Mouse (Mus musculus): ENCODE data around the gene Dnm3.

DNA sequence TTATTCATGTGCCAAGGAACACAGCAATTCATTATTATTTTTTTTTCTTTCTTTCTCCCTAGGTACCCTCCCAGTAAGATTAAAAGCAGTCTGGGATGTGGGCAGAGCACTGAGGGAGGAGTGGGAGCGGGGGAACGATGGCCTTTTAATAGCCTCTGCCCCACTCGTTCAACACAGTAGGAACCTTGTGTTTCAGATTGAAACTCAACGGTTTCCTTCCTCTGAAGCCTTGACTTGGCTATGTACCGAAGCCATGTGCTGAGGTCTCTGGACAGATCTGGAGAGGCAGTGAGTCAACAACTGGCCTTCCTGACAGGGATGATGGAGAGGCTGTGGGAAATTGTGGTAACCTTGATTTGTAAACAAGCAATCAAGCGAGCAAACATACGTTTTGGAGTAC is 438.0 kb downstream of the Dnm3 start:
- no peak for TF ChIP-seq CTCF (IDR thresholded peaks at IDR 0.05; ENCODE audit: insufficient read depth, low read length)
- no peak for TF ChIP-seq POLR2A (IDR thresholded peaks at IDR 0.05; ENCODE audit: borderline replicate concordance, extremely low read depth, low read depth, low read length)

All from lung, adult 2 months (tissue).